Mouse (Mus musculus) liver, embryonic 11.5 days (tissue): ENCODE results near the gene Abcc5. TPM values are rescaled to one million over a fixed set of nuclear protein-coding genes. Genes with fewer than 3 reads are reported as not detected.
A peak's percentile ranks its signal among the peaks of the same experiment; 100 is the strongest.

ENCODE experiments used
- ATAC-seq: fragments of 200-750 bp; cut with Nextera tagmentation; replicated peaks from 2 replicates; pipeline ENCODE4 v1.8.0; 2017; ENCODE audit warnings: moderate number of reproducible peaks, mild to moderate bottlenecking, moderate TSS enrichment, moderate library complexity; ENCODE audit not compliant: low FRiP score
- DNase-seq: peaks from one replicate; pipeline ENCODE4 v3.0.0-alpha.2; 2017; ENCODE audit warnings: low spot score
- H3K27ac ChIP-seq: fragments of 300-500 bp; sonication (generic); 2 replicates; pipeline ENCODE4 v1.5.1; 2014; ENCODE audit warnings: mild to moderate bottlenecking, low read depth, low read length, control low read depth
- H3K27me3 ChIP-seq: fragments of 300-500 bp; sonication (generic); replicated peaks from 2 replicates; pipeline ENCODE4 v1.6.1; 2014; ENCODE audit warnings: low read length, mixed read lengths; ENCODE audit not compliant: control insufficient read depth, insufficient read depth
- H3K36me3 ChIP-seq: fragments of 300-500 bp; sonication (generic); 2 replicates; pipeline ENCODE4 v1.6.1; 2014; ENCODE audit warnings: mild to moderate bottlenecking, low read length, moderate library complexity, mixed read lengths; ENCODE audit not compliant: control insufficient read depth, insufficient read depth
- H3K4me1 ChIP-seq: fragments of 300-500 bp; sonication (generic); replicated peaks from 2 replicates; pipeline ENCODE4 v1.6.1; 2014; ENCODE audit warnings: low read length, mixed read lengths; ENCODE audit not compliant: control insufficient read depth, insufficient read depth
- H3K4me2 ChIP-seq: fragments of 300-500 bp; sonication (generic); 2 replicates; pipeline ENCODE4 v1.6.1; 2014; ENCODE audit warnings: mild to moderate bottlenecking, control low read depth, moderate library complexity
- H3K4me3 ChIP-seq: fragments of 300-500 bp; sonication (generic); 2 replicates; pipeline ENCODE4 v1.5.1; 2014; ENCODE audit warnings: low read depth, low read length, control low read depth
- H3K9ac ChIP-seq: fragments of 300-500 bp; sonication (generic); 2 replicates; pipeline ENCODE4 v1.6.1; 2014; ENCODE audit warnings: low read depth, low read length, control low read depth
- H3K9me3 ChIP-seq: fragments of 300-500 bp; sonication (generic); 2 replicates; pipeline ENCODE4 v1.6.1; 2016; ENCODE audit warnings: low read length, inconsistent platforms, mixed read lengths; ENCODE audit not compliant: control insufficient read depth
- WGBS: fragments of 180-500 bp; shearing (Covaris S2); extraction: QIAGEN DNeasy Blood & Tissue Kit; methylation state at CpG from one replicate; pipeline ENCODE4 v1.1.7; 2014; 5-methylcytosine and 5-hydroxymethylcytosine counted together
- polyA plus RNA-seq: library from polyadenylated mRNA; unstranded; fragments of >200 nt; fragmentation: Nextera tagmentation; extraction: Ambion mirVana; gene quantifications from 2 replicates; pipeline ENCODE4 v1.2.1, GENCODE M21; 2014

The Abcc5 gene
- polyA plus RNA-seq, 1 experiment from 2014 or later: 43.6 TPM

DNA sequence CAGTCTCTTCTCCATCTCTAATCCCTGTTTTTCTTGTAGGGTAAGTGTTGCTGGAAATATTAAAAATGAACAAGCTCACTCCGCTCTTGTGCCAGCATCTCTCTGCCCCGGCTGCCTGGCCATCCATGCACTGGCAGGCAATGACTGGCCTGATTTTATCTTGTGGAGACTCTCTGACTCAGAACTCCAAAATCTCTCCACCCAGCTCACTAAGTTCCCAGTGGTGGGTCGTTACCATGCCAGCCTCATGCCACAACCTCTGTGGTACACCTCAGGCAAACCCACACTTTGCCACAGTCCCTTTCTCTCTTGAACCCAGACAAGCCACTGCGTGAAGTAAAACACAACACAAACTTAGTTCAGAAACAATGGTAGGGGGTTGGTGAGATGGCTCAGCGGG is 3.1 kb upstream of the Abcc5 start:
- Histone ChIP-seq H3K36me3 (no peaks in the 10 kb centered on the region), H3K4me3 (no peak overlapping the region), H3K4me2 (no peak overlapping the region), H3K9me3 (no peaks in the 10 kb centered on the region), H3K4me1 (peaks cover 4% of the 10 kb centered on the region), H3K27ac (no peak overlapping the region), H3K27me3 (no peaks in the 10 kb centered on the region), H3K9ac (no peak overlapping the region)
- DNase-seq (no peak), ATAC-seq (no peak)
- 79% methylated on average over 5 of the region's 5 CpGs for WGBS

DNA sequence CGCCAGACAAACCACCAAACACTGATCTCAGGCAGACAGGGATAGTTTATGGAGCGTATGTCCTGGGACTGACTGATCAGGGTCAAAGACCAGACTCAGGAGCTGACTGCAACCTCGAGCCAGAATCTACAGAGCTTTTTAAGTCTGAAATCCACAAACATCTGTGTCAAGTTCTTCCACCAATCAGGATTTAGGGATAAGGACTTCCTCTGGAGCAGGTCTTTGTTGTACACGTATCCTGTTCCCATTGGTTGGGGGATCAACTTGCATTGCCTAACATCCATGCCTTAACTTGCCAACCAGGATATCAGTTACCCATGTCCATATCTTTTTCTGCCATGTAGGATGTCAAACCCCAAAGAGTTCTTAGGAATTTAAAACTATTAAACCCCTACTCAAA is 1.4 kb upstream of the Abcc5 start:
- Histone ChIP-seq H3K4me2 (no peak overlapping the region), H3K4me1 (peaks cover 12% of the 10 kb centered on the region), H3K27me3 (no peaks in the 10 kb centered on the region), H3K4me3 (no peak overlapping the region), H3K36me3 (no peaks in the 10 kb centered on the region), H3K9me3 (no peaks in the 10 kb centered on the region), H3K9ac (no peak overlapping the region), H3K27ac (no peak overlapping the region)
- ATAC-seq (no peak), DNase-seq (no peak)
- 71% methylated on average over 4 of the region's 4 CpGs for WGBS

- Histone ChIP-seq H3K36me3 (peaks cover 7% of the 10 kb centered on the region), H3K27ac (peak overlapping the region; percentile 85), H3K4me2 (peak overlapping the region; percentile 88), H3K27me3 (no peaks in the 10 kb centered on the region), H3K9me3 (no peaks in the 10 kb centered on the region), H3K9ac (peak overlapping the region; percentile 76), H3K4me1 (peaks cover 12% of the 10 kb centered on the region), H3K4me3 (peak overlapping the region; percentile 84)
- WGBS: 27% methylated on average over 10 of the region's 10 CpGs
- ATAC-seq (no peak), DNase-seq (no peak)
Measured at GRCm38 (mm10) chr16:20424719-20425650, 1.2 kb downstream of the Abcc5 start.

DNA sequence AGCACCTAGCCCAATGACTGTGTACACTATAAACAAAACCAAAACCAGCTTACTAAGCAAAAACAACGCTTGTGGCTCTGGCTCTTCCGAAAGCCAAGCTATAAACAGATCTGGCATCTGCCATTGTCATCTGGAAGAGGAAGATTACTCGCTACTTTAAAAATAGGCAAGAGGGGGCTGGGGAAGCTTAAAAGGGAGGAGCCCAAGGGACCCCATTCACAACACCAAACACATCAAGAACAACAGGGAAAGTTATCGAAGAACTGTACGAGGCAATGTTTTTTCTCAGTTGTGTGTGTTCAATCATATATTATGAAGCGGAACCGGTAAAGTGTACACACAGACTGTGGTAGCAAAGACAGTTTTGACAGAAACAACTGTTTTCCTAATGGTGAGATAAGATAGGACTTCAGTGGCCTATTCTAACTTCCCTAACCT is 1.9 kb downstream of the Abcc5 start:
- no peak for DNase-seq
- no peaks in the 10 kb centered on the region for H3K9me3 ChIP-seq
- H3K27me3 ChIP-seq: no peaks in the 10 kb centered on the region
- peak overlapping the region; percentile 88 for H3K4me2 ChIP-seq
- WGBS: 34% methylated on average over 7 of the region's 7 CpGs
- H3K4me1 ChIP-seq: peaks cover 12% of the 10 kb centered on the region
- H3K9ac ChIP-seq: peak overlapping the region; percentile 76; the same call in 1 of the 2 replicates
- H3K36me3 ChIP-seq: peaks cover 7% of the 10 kb centered on the region
- H3K4me3 ChIP-seq: peak overlapping the region; percentile 84
- peak; percentile 34 for ATAC-seq
- peak overlapping the region; percentile 85 for H3K27ac ChIP-seq

GRCm38 (mm10) chr16:20422938-20423730 is 3.1 kb downstream of the Abcc5 start:
- 57% methylated on average over 6 of the region's 6 CpGs for WGBS
- no peak overlapping the region for H3K4me3 ChIP-seq
- no peaks in the 10 kb centered on the region for H3K27me3 ChIP-seq
- no peak for DNase-seq
- H3K4me1 ChIP-seq: peaks cover 12% of the 10 kb centered on the region
- H3K9me3 ChIP-seq: no peaks in the 10 kb centered on the region
- H3K9ac ChIP-seq: no peak overlapping the region
- peak overlapping the region; percentile 36; the same call in 1 of the 2 replicates for H3K27ac ChIP-seq
- peaks cover 9% of the 10 kb centered on the region for H3K36me3 ChIP-seq
- ATAC-seq: no peak
- peak overlapping the region; percentile 88 for H3K4me2 ChIP-seq

- Histone ChIP-seq H3K9me3 (no peaks in the 10 kb centered on the region), H3K36me3 (peaks cover 9% of the 10 kb centered on the region), H3K9ac (no peak overlapping the region), H3K4me3 (no peak overlapping the region), H3K27me3 (no peaks in the 10 kb centered on the region), H3K4me1 (peaks cover 11% of the 10 kb centered on the region), H3K4me2 (no peak overlapping the region), H3K27ac (no peak overlapping the region)
- no peak for ATAC-seq
- WGBS: 74% methylated on average over 2 of the region's 2 CpGs
- DNase-seq: no peak
Measured at GRCm38 (mm10) chr16:20418054-20418453, 8.1 kb downstream of the Abcc5 start.

GRCm38 (mm10) chr16:20416262-20416661 is 9.9 kb downstream of the Abcc5 start:
- ATAC-seq (no peak), DNase-seq (no peak)
- Histone ChIP-seq H3K36me3 (peaks cover 7% of the 10 kb centered on the region), H3K9ac (no peak overlapping the region), H3K4me3 (no peak overlapping the region), H3K27me3 (no peaks in the 10 kb centered on the region), H3K27ac (no peak overlapping the region), H3K4me1 (peaks cover 7% of the 10 kb centered on the region), H3K4me2 (no peak overlapping the region), H3K9me3 (no peaks in the 10 kb centered on the region)
- WGBS: 90% methylated on average over 2 of the region's 2 CpGs

- Histone ChIP-seq H3K27ac (no peak overlapping the region), H3K9ac (no peak overlapping the region), H3K36me3 (peaks cover 4% of the 10 kb centered on the region), H3K4me2 (no peak overlapping the region), H3K4me3 (no peak overlapping the region), H3K27me3 (no peaks in the 10 kb centered on the region), H3K4me1 (peaks cover 7% of the 10 kb centered on the region), H3K9me3 (no peaks in the 10 kb centered on the region)
- DNase-seq (no peak), ATAC-seq (no peak)
- 81% methylated on average over 6 of the region's 6 CpGs for WGBS
Measured at GRCm38 (mm10) chr16:20415804-20416203, 10.4 kb downstream of the Abcc5 start.
